Mouse (Mus musculus) stomach, postnatal 0 days (tissue): ENCODE measurements around the gene Msantd3. TPM values are rescaled to one million over a fixed set of nuclear protein-coding genes. Genes with fewer than 3 reads are reported as not detected.

Experiments
- ATAC-seq: fragments of 200-750 bp; cut with Nextera tagmentation; 2 replicates; pipeline ENCODE4 v1.8.0; 2017; ENCODE audit not compliant: low FRiP score, low TSS enrichment
- DNase-seq: peaks from one replicate; pipeline ENCODE4 v3.0.0-alpha.2; 2016; ENCODE audit warnings: low spot score
- H3K27ac ChIP-seq: fragments of 300-500 bp; sonication (generic); replicated peaks from 2 replicates; pipeline ENCODE4 v1.5.1; 2014; ENCODE audit warnings: mild to moderate bottlenecking, control low read depth
- H3K27me3 ChIP-seq: fragments of 300-500 bp; sonication (generic); 2 replicates; pipeline ENCODE4 v1.6.1; 2014; ENCODE audit warnings: low read length; ENCODE audit not compliant: control insufficient read depth, insufficient read depth
- H3K36me3 ChIP-seq: fragments of 300-500 bp; sonication (generic); 2 replicates; pipeline ENCODE4 v1.6.1; 2014; ENCODE audit warnings: low read length, mixed read lengths; ENCODE audit not compliant: control insufficient read depth, insufficient read depth
- H3K4me1 ChIP-seq: fragments of 300-500 bp; sonication (generic); replicated peaks from 2 replicates; pipeline ENCODE4 v1.6.1; 2014; ENCODE audit warnings: antibody characterized with exemption; ENCODE audit not compliant: control insufficient read depth, insufficient read depth
- H3K4me2 ChIP-seq: fragments of 300-500 bp; sonication (generic); replicated peaks from 2 replicates; pipeline ENCODE4 v1.6.1; 2014; ENCODE audit warnings: low read depth, mild to moderate bottlenecking, control low read depth, moderate library complexity
- H3K4me3 ChIP-seq: fragments of 300-500 bp; sonication (generic); 2 replicates; pipeline ENCODE4 v1.5.1; 2014; ENCODE audit warnings: low read depth, low read length, control low read depth
- H3K9ac ChIP-seq: fragments of 300-500 bp; sonication (generic); 2 replicates; pipeline ENCODE4 v1.6.1; 2014; ENCODE audit warnings: mild to moderate bottlenecking, low read length, control low read depth, mixed read lengths
- H3K9me3 ChIP-seq: fragments of 300-500 bp; sonication (generic); 2 replicates; pipeline ENCODE4 v1.6.1; 2016; ENCODE audit warnings: low read length; ENCODE audit not compliant: control insufficient read depth
- CTCF ChIP-seq: IDR thresholded peaks from 2 replicates; pipeline ENCODE4 v1.5.1; 2016; ENCODE audit warnings: antibody characterized with exemption, low read depth, mild to moderate bottlenecking, moderate library complexity
- EP300 ChIP-seq: optimal IDR thresholded peaks from 2 replicates; pipeline ENCODE3; 2016; ENCODE audit warnings: antibody characterized with exemption
- WGBS: fragments of 180-500 bp; shearing (Covaris S2); extraction: QIAGEN DNeasy Blood & Tissue Kit; methylation state at CpG from one replicate; pipeline ENCODE4 v1.1.7; 2014; 5-methylcytosine and 5-hydroxymethylcytosine counted together
- polyA plus RNA-seq: library from polyadenylated mRNA; unstranded; fragments of >200 nt; fragmentation: Nextera tagmentation; extraction: Ambion mirVana; gene quantifications from 2 replicates; pipeline ENCODE4 v1.2.1, GENCODE M21; 2015

Msantd3 gene
- polyA plus RNA-seq, 1 experiment from 2014 or later = 11.0 TPM

DNA sequence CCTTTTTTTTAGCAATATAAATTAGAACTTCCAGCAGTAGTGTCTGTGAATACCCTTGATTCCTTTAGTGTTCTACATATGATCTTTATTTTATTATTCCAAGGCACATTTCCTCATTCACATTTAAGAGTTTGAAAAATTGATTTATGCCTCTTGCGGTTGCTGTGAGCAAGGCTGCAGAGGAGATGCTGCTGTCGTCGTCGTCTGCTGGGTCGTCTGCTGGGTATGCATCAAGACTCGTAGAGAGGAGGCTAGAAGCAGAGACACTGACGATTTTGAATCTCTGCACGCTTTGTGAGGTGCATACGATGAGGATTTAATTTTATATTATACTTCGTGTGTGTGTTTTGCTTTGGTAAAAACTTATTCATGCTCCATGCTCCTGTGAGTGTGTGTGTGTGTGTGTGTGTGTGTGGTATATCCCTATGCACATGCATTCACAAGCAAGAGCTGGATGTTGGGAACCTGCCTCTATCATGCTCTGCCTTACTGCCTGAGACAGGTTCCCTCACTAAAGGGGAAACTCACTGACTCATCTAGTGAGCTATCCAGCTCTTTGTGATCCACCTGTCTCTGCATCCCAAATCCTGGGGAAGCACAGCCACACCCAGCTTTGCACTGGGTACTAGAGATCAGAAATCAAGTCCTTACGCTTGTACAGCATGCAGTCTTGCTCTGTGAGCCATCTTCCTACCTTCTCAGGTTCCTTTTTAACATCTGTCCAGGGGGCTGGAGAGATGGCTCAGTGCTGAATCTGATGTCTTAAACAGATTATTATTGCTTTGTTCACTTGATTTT, 7.7 kb upstream of the Msantd3 start:
- H3K27ac ChIP-seq = no peak overlapping the region
- H3K27me3 ChIP-seq = no peaks in the 10 kb centered on the region
- ATAC-seq = no peak
- H3K9ac ChIP-seq = no peak overlapping the region
- H3K4me2 ChIP-seq = no peak overlapping the region
- no peak for TF ChIP-seq CTCF
- no peak for TF ChIP-seq EP300
- H3K36me3 ChIP-seq = no peaks in the 10 kb centered on the region
- no peak for DNase-seq
- H3K9me3 ChIP-seq = no peaks in the 10 kb centered on the region
- H3K4me1 ChIP-seq = no peaks in the 10 kb centered on the region
- WGBS = 76% methylated on average over 11 of the region's 11 CpGs
- no peak overlapping the region for H3K4me3 ChIP-seq

DNA sequence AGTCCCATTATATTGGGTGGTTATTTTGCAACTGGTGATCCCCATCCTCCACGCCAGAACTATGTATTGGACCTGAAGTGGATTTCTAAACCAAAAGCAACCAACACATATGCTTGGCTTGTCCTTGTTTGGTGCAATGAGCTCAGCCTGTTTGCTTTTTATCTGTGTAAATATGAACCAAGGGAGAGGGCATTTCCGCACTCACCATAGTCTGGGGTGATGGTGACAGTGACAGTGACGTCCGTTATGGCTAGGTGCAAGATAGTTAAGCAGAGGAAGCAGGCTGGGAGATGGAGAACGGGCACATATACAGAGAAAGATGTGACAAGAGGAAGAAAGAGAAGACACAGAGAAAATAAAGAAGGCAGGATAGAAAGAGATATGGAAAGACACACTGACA, 3.5 kb upstream of the Msantd3 start:
- Histone ChIP-seq H3K36me3 (no peaks in the 10 kb centered on the region), H3K27me3 (no peaks in the 10 kb centered on the region), H3K9ac (no peak overlapping the region), H3K4me3 (no peak overlapping the region), H3K27ac (no peak overlapping the region), H3K4me1 (no peaks in the 10 kb centered on the region), H3K4me2 (no peak overlapping the region), H3K9me3 (no peaks in the 10 kb centered on the region)
- ATAC-seq = no peak
- 72% methylated on average over 5 of the region's 5 CpGs for WGBS
- TF ChIP-seq EP300 = no peak
- no peak for TF ChIP-seq CTCF
- no peak for DNase-seq

DNA sequence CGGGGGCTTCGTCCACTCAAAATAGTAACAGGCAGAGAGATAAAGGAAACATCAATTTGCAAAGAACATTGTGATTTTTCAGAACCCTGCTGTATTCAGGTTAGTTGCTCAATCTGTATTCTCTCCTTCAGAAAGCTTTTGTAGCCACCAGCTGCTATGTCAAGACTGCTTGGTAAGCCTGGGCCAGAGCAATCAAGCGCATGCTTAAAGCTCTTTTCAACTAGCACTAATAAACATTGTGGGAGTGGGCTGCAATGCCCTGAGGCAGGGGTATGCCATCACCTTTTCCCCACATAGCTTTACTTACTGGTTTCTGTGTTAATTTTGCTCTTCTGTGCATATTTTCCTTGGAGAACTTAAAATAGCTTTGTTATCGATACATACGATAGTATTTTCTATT, 2.7 kb upstream of the Msantd3 start:
- no peak overlapping the region for H3K9ac ChIP-seq
- 81% methylated on average over 5 of the region's 5 CpGs for WGBS
- H3K4me3 ChIP-seq = no peak overlapping the region
- H3K27ac ChIP-seq = no peak overlapping the region
- H3K4me1 ChIP-seq = no peaks in the 10 kb centered on the region; the same call in 1 of the 2 replicates
- TF ChIP-seq CTCF = no peak
- TF ChIP-seq EP300 = no peak
- H3K27me3 ChIP-seq = no peaks in the 10 kb centered on the region
- no peaks in the 10 kb centered on the region for H3K9me3 ChIP-seq
- no peak for ATAC-seq
- H3K36me3 ChIP-seq = no peaks in the 10 kb centered on the region
- H3K4me2 ChIP-seq = no peak overlapping the region
- no peak for DNase-seq

DNA sequence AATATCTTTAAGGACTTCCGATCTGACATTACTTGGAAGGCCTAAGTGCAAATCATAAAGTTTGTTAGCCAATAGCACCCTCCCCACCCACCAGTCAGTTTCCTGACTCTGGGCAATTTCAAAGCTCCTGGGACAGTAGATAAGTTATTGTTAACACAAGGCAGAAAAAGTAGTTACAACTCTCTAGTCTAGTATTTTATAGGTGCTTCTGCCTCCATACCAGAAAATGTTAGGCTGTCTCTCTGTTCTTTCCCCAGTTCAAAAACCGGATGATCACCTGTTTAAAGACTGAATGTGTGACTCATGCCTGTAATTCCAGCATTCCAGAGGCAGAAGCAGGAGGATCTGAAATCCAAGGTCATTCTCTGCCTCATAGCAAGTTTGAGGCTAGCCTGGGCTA, 1.2 kb upstream of the Msantd3 start:
- H3K9ac ChIP-seq = no peak overlapping the region
- H3K27ac ChIP-seq = no peak overlapping the region
- no peak overlapping the region for H3K4me3 ChIP-seq
- H3K27me3 ChIP-seq = no peaks in the 10 kb centered on the region
- no peaks in the 10 kb centered on the region for H3K9me3 ChIP-seq
- TF ChIP-seq EP300 (no peak), CTCF (no peak)
- H3K4me1 ChIP-seq = no peaks in the 10 kb centered on the region; the same call in none of the 2 replicates
- no peak overlapping the region for H3K4me2 ChIP-seq
- WGBS = 86% methylated on average over 2 of the region's 2 CpGs
- H3K36me3 ChIP-seq = no peaks in the 10 kb centered on the region
- DNase-seq (no peak), ATAC-seq (no peak)

DNA sequence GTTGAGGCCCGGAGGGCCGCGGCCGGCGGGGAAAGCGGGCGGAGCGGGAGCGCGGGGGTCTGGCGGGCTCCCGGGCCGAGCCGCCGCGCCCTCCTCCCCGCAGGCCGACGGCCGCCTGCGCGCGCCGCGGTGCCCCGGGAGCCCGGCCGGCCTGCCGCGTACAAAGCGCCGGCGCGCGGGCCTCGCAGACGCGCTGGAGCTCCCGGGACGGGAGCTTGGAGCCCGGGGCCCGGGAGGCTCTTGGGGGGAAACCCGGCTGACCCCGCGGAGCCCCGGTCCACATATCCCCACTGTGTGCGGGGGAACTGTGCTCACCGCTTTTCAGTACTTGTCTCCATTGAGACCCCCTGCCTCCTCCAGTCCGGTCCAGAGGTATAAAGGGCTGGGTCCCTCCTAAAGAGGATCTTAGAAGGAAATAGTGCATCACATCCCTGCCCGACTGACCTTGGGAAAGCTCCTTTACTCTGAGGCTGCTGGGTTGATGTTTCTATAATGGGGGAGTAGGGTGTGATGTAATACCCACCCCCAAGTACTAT, 909 bp downstream of the Msantd3 start:
- Histone ChIP-seq H3K27me3 (no peaks in the 10 kb centered on the region), H3K27ac (peak overlapping the region; percentile 88), H3K9ac (peak overlapping the region; percentile 94), H3K4me2 (peak overlapping the region; percentile 76), H3K4me1 (no peaks in the 10 kb centered on the region; the same call in none of the 2 replicates), H3K36me3 (no peaks in the 10 kb centered on the region), H3K4me3 (peak overlapping the region; percentile 70), H3K9me3 (no peaks in the 10 kb centered on the region)
- no peak for TF ChIP-seq EP300
- no peak for TF ChIP-seq CTCF
- WGBS = 2% methylated on average over 35 of the region's 50 CpGs
- DNase-seq = peak; percentile 56
- peak; percentile 70 for ATAC-seq
